Mouse (Mus musculus): ENCODE measurements around the gene Orc5. TPM values are rescaled to one million over a fixed set of nuclear protein-coding genes. Genes with fewer than 3 reads are reported as not detected.

The Orc5 gene
- total RNA-seq, 2 experiments from 2014 or later, result 18.8 to 21.9 TPM

Other genes with a start within 250 kb of the Orc5 start
- 10 to 100 TPM; 80.8 to 81.6 TPM for gene Reln, start 205.7 kb downstream of the Orc5 start, total RNA-seq (2021)
- 10 to 100 TPM; 15.7 to 16.1 TPM for gene Lhfpl3, start 195.6 kb upstream of the Orc5 start, total RNA-seq (2021)

All from left cerebral cortex, adult 18-20 months (tissue).